Mouse (Mus musculus) CH12.LX (cell line): ENCODE data around the gene Plekha5.

Experiments used
- CTCF ChIP-seq, 2 experiments: IDR thresholded peaks in 1 of 2; conservative IDR thresholded peaks in 1 of 2; 2 replicates each; pipeline ENCODE4 v1.5.1; 2011 to 2012; ENCODE audit warnings: low read depth in 2 of 2, low read length in 2 of 2, improper control_type of control experiment in 1 of 2, inconsistent platforms in 1 of 2, mild to moderate bottlenecking in 1 of 2, moderate library complexity in 1 of 2
- ELF1 ChIP-seq: IDR thresholded peaks from 2 replicates; pipeline ENCODE4 v1.6.1; 2014; ENCODE audit warnings: low read depth, mild to moderate bottlenecking, inconsistent platforms, low read length, improper control_type of control experiment
- EP300 ChIP-seq: IDR thresholded peaks from 2 replicates; pipeline ENCODE4 v1.6.1; 2011; ENCODE audit warnings: low read length, improper control_type of control experiment
- GABPA ChIP-seq: IDR thresholded peaks from 2 replicates; pipeline ENCODE4 v1.6.1; 2012; ENCODE audit warnings: low read depth, low read length, improper control_type of control experiment, inconsistent platforms; ENCODE audit not compliant: insufficient replicate concordance
- MAFK ChIP-seq: IDR thresholded peaks from 2 replicates; pipeline ENCODE4 v1.6.1; 2011; ENCODE audit warnings: low read length, improper control_type of control experiment; ENCODE audit not compliant: insufficient replicate concordance
- NRF1 ChIP-seq: IDR thresholded peaks from 2 replicates; pipeline ENCODE4 v1.6.1; 2014; ENCODE audit warnings: low read depth, mild to moderate bottlenecking, inconsistent platforms, low read length, improper control_type of control experiment, moderate library complexity
- POLR2A ChIP-seq: IDR thresholded peaks from 2 replicates; pipeline ENCODE4 v1.6.1; 2011; ENCODE audit warnings: low read depth, mild to moderate bottlenecking, improper control_type of control experiment, low read length
- RAD21 ChIP-seq: IDR thresholded peaks from 2 replicates; pipeline ENCODE4 v1.6.1; 2011; ENCODE audit warnings: low read depth, mild to moderate bottlenecking, low read length, improper control_type of control experiment, moderate library complexity
- SIN3A ChIP-seq: IDR thresholded peaks from 2 replicates; pipeline ENCODE4 v1.6.1; 2012; ENCODE audit warnings: low read length, improper control_type of control experiment, inconsistent platforms
- SMC3 ChIP-seq: IDR thresholded peaks from 2 replicates; pipeline ENCODE4 v1.6.1; 2011; ENCODE audit warnings: low read depth, low read length, improper control_type of control experiment
- TBP ChIP-seq: conservative IDR thresholded peaks from 2 replicates; pipeline ENCODE4 v1.6.1; 2011; ENCODE audit warnings: low read depth, low read length, improper control_type of control experiment
- ZC3H11A ChIP-seq: IDR thresholded peaks from 2 replicates; pipeline ENCODE4 v1.6.1; 2012; ENCODE audit warnings: low read depth, mild to moderate bottlenecking, inconsistent platforms, low read length, improper control_type of control experiment
- ZKSCAN1 ChIP-seq: IDR thresholded peaks from 2 replicates; pipeline ENCODE4 v1.6.1; 2012; ENCODE audit warnings: low read depth, inconsistent platforms, low read length, improper control_type of control experiment, borderline replicate concordance
- ZNF384 ChIP-seq: IDR thresholded peaks from 2 replicates; pipeline ENCODE4 v1.6.1; 2012; ENCODE audit warnings: low read depth, low read length, improper control_type of control experiment, inconsistent platforms

DNA sequence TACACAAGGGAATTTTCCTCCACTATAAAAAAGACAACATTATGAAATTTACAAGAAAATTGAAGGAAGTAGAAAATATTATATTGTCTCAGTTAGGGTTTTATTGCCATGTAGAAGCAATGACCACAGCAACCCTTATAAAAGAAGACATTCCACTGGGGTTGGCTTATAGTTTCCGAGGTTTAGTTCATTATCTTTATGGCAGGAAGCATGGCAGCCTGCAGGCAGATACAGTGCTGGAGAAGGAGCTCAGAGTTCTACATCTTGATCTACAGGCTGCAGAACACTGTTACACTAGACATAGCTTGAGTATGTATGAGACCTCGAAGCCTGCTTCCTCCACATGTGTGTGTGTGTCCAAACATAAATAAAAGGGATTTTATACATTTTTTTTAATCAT is 43.3 kb upstream of the Plekha5 start:
- TF ChIP-seq POLR2A (no peak), SIN3A (no peak), MAFK (no peak), ZC3H11A (no peak), CTCF (conservative IDR thresholded peaks at IDR 0.05 in 1 of 2, IDR thresholded peaks at IDR 0.05 in 1 of 2; ENCODE audit: low read depth in 2 of 2, low read length in 2 of 2) (no peak), ZKSCAN1 (no peak), ELF1 (no peak), EP300 (no peak), RAD21 (no peak), SMC3 (no peak), GABPA (no peak), NRF1 (no peak), TBP (no peak), ZNF384 (no peak)
